Mouse (Mus musculus): Measurements from ENCODE around the gene Sowahb. TPM values are rescaled to one million over a fixed set of nuclear protein-coding genes. Genes with fewer than 3 reads are reported as not detected.
A peak's percentile ranks its signal among the peaks of the same experiment; 100 is the strongest.

The Sowahb gene
- polyA plus RNA-seq (2012; ENCODE audit: insufficient read depth, insufficient read length, missing spikeins) = not detected in 2 replicates

DNA sequence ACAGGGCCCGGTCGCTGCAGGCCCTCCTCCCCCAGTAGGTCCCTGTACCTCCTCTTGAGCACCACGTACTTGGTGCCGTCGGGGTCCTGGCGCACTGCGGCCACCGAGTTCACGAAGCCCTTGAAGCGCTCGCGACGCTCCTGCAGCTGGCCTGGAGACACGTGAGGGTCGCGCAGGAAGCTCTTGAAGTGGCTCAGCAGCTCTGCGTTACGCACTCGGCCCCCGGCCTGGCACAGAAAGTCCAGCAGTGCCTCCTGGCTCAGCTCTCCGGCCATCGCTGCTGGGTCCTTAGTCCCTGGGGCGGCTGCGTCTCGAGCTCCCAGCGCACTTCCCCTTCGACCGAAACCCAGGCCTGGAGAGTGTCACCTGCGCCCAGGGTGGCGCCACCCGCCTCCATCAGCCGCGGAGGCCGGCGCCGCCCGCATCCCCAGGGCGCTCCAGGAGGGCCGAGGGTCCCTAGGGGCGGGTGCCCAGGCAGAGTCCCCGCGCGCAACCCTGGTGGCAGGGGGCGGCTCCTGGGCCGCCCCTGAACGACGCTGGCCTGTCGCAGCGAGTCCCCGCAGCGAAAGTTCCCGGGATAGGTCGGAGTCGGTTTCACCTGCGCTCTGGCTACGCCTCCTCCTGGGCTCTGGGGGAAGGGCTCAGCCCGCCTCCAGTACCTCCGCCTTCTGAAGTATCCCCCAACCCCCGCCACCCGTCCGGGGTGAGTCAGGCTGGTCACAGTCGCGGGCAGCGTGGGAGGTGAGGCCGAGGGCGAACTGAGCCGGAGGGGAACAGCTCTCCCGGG lies at the start of gene Sowahb:
Sowahb (minus strand) TSS at position 439 of the 787 bp plus-strand sequence.
- Histone ChIP-seq H3K4me1 (ENCODE audit: control insufficient read depth, insufficient read depth, insufficient read length, low read length) (peaks cover 14% of the 10 kb centered on the region), H3K27ac (replicated peaks; ENCODE audit: low read depth, low read length) (no peak within 1 kb of the TSS), H3K4me3 (ENCODE audit: insufficient read depth, low read depth, low read length) (peak within 1 kb of the TSS; percentile 37)

DNA sequence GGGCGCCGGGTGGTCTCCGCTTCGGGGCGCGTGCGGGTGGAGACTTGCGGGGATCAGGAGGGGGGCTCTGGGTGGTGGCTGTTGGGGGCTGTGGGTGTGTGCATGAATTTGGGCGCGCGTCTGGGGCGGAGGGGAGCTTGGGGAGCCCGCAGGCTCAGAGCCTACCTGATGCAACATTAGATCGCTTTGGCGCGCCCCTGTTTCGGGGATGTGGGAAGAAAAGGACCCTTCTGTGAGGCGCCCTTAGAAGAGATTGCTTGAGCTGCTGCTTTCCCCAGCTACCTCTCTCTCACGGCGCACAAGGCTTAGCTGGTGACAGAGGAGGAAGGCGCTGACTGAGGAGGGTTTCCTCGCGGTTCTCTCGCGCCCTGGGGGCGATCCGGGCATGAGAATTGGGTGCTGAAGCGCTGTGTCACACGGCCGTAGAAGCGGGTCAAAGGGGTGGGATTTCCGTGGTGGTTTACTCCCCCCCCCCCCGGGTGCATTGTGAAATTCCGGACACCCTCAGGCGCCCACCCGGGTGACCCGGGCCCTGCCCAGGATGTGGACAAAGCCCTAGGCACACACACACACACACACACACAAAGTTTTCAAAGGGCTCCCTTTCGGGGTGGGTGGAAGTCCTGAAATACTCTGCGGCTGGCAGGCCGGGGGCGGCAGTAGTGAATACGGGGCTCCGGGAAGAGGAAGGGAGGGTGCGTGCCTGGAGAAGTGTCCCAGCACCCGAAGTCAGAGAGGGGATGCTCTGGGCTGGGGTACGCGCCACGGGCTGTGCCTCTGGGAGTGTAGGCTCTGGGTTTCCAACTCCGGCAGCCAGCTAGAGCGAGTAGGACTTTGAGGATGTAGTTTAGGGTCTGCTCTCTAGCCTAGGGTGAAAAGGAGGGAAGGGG lies 49.1 kb upstream of the Sowahb start:
- H3K27ac ChIP-seq (replicated peaks; ENCODE audit: low read depth, low read length) = peak overlapping the region; percentile 40
- peak overlapping the region; percentile 79 for H3K4me3 ChIP-seq (ENCODE audit: insufficient read depth, low read depth, low read length)
- H3K4me1 ChIP-seq (ENCODE audit: control insufficient read depth, insufficient read depth, insufficient read length, low read length) = peaks cover 22% of the 10 kb centered on the region

DNA sequence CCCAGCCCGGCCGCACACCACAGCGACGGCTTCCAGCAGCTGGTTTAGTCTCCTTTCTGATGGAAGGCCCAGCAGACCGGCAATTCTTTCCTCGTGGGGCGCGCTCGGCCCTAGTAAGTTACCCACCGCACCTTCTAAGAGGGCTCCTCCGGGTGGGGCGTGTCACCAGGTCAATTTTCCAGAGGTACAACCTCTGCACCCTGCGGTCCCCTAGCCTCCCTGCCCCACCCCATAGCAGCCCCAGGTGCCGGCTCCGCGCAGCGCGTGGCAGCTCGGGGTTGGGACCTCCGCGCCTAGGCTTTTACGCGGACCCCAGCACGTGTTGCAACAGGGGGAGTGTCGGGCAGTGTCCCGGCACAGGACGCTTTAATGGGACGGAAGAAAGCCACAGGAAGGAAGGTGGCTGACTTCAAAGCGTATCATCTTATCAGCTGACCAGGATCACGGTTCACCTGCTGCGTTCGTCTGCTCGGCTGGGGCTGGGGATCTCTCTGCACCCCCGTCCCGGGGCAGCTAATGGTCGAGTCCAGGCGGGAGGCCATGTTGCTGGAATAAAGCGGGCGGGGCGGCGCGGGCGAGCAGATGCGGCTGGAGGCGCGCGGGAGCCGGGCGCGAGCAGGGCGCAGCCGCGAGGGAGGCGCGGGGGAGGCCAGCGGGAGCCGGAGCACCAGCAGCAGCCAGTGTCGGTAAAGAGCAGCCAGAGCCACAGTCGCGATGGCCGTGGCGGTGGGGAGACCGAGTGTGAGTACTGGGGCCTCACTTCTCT lies 48.2 kb upstream of the Sowahb start, which contains the start of gene Sept11:
Sept11 (plus strand) TSS at position 581 of the 766 bp plus-strand sequence.
- Histone ChIP-seq H3K4me3 (ENCODE audit: insufficient read depth, low read depth, low read length) (peak within 1 kb of the TSS; percentile 79), H3K4me1 (ENCODE audit: control insufficient read depth, insufficient read depth, insufficient read length, low read length) (peaks cover 16% of the 10 kb centered on the region), H3K27ac (replicated peaks; ENCODE audit: low read depth, low read length) (peak within 1 kb of the TSS; percentile 87)

DNA sequence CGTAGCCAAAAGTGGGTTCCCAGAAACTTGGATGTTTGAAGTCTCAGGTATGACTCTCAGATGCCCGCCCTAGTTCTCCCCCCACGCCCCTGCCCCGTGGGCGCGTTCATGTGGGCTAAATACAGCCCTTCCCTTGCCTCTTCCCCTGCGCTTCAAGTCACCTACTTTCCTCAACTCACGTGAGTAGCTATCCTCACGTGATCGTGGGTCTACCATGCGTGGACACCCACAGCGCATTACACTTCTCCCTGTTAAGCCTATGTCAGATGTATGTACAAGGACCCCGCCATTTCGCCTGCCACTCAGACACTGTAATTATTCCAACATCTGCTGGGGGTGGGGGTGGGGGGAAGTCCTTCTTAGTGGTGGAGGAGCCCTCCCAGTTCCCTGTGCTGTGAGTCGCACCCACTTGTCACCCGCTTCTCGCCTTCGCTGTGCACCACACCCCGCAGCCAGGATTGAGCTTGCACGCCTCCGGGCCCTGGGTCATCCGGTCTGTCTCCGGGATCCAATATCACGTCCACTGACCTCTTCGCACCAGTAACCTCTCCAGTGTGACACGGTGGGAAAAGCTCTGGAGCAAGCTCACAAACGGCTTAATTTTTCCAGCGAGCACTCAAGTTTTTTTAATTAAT lies 47.4 kb upstream of the Sowahb start:
- Histone ChIP-seq H3K27ac (replicated peaks; ENCODE audit: low read depth, low read length) (no peak overlapping the region), H3K4me1 (ENCODE audit: control insufficient read depth, insufficient read depth, insufficient read length, low read length) (peaks cover 11% of the 10 kb centered on the region), H3K4me3 (ENCODE audit: insufficient read depth, low read depth, low read length) (peak overlapping the region; percentile 79)

DNA sequence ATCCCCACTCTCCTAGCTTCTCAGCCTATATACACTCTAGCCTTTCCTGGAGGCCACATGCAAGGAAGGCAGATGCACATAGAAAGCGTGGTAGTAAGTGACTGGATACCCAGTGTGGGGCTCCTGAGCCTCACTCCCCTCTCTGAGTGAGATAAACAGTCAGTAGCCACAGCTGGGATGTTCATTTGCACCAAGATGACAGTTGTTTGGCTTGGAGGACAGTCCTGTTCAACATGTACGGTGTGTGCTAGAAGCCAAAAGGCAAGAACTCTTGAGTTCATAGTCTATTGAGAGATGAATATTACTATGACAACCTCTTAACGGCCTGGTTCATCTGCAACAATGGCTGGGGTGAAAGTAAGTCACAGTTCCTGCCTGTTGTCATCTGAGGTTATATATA lies 46.4 kb upstream of the Sowahb start:
- Histone ChIP-seq H3K27ac (replicated peaks; ENCODE audit: low read depth, low read length) (no peak overlapping the region), H3K4me1 (ENCODE audit: control insufficient read depth, insufficient read depth, insufficient read length, low read length) (peaks cover 11% of the 10 kb centered on the region), H3K4me3 (ENCODE audit: insufficient read depth, low read depth, low read length) (0 out of 2 replicates have a peak overlapping the region, but pooled peaks have one; percentile 3)

DNA sequence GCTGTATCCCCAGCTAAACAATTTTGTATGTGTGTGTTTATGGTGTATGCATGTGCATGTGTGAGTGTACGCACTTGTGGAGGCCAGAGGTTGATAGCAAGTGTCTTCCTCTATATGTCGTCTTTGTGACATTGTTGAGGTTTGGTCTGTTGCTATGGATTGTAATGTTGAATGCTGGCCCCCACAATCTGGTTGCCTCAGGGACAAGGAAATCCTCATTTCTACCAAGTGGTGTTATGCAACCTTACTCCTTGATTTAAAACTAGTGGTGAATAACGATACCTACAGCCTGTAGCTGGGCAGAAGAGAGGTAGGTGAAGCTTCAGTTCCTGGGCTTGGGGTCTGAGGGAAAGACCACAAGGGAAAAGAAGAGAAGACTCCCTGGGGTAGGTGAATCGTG lies 41.1 kb upstream of the Sowahb start:
- Histone ChIP-seq H3K27ac (replicated peaks; ENCODE audit: low read depth, low read length) (no peak overlapping the region), H3K4me1 (ENCODE audit: control insufficient read depth, insufficient read depth, insufficient read length, low read length) (0 out of 2 replicates have a peak, but pooled peaks cover under 1% of the 10 kb centered on the region), H3K4me3 (ENCODE audit: insufficient read depth, low read depth, low read length) (no peak overlapping the region)

DNA sequence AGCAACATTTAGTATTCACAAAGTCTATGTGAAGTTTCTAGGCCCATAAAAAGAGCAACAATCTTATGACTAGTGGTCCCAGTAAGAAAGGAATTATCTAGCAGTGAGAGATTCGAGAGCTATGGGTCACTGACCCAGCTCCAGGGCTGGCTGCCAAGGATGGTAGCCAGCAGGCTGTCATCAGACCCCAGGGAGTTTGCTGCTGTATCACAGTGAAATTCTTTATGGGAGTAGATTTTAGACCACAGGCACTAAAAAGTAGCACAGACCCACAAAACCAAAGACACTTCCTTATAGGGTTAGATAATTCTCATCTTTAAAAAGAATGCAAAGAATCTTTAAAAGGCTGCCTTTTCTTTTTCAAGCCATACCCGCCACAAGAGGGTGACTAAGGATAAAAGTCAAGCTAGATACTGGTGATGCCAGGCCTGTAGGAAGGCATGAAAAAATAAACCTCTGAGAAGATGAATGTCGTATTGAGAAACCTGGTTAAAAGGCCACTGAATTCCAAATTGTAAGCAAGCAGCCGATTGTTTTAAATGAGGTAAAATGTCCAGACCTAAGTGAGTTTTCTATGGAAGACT lies 40.3 kb upstream of the Sowahb start:
- H3K27ac ChIP-seq (replicated peaks; ENCODE audit: low read depth, low read length) = no peak overlapping the region
- H3K4me3 ChIP-seq (ENCODE audit: insufficient read depth, low read depth, low read length) = no peak overlapping the region

DNA sequence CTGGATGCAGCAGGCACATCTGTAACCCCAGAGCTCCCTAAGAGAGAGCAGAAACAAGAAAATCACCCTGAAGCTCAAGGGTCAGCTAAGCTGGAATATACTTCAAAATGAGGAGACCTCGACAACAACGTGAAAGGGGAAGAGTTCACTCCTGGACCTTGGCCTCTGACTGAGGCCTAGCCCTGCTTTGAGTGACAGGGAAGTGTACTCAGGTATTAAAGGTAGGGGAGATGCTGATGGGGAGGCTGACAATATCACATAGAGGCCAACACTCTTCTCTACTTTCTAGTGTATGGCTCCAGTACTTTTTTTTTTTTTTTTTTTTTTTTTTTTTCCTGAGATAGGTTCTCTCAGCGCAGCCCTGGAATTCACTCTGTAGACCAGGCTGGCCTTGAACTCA lies 34.8 kb upstream of the Sowahb start:
- H3K4me3 ChIP-seq (ENCODE audit: insufficient read depth, low read depth, low read length) = no peak overlapping the region
- no peak overlapping the region for H3K27ac ChIP-seq (replicated peaks; ENCODE audit: low read depth, low read length)
- H3K4me1 ChIP-seq (ENCODE audit: control insufficient read depth, insufficient read depth, insufficient read length, low read length) = no peaks in the 10 kb centered on the region

More for the DNA sequence above, 40.3 kb upstream of the Sowahb start:
- H3K4me1 ChIP-seq (ENCODE audit: control insufficient read depth, insufficient read depth, insufficient read length, low read length) = no peaks in the 10 kb centered on the region

DNA sequence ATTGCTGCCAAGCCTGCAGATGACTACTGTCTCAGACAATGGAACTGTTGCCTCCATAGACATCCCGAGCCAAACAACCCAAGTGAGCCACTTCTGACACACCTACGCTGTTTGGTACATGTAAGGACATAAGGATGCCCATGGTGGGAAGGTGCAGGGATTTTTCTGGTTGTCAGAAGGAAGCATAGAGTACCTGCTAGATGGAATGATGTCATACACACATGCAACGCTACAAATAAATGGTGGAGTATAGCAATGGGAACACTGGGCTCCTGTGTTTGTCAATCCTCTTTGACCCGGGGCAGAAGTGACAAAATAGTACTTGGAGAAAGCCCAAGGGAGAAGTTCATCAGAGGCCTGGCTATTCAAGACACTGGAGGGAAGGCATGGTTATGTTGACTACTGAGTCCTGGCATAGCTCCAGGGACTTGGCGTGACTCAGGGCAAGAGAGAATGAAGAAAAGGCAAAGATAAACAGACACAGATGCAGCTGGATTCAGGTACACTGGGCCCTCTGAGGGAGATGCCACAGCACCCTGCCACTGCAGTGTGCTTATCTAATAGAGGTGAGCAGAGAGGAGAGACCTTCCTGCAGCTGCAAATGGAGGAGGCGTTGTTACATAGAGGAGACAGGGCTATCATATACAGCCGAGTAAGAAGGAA lies 33.0 kb upstream of the Sowahb start:
- no peak overlapping the region for H3K27ac ChIP-seq (replicated peaks; ENCODE audit: low read depth, low read length)
- no peaks in the 10 kb centered on the region for H3K4me1 ChIP-seq (ENCODE audit: control insufficient read depth, insufficient read depth, insufficient read length, low read length)
- H3K4me3 ChIP-seq (ENCODE audit: insufficient read depth, low read depth, low read length) = no peak overlapping the region

DNA sequence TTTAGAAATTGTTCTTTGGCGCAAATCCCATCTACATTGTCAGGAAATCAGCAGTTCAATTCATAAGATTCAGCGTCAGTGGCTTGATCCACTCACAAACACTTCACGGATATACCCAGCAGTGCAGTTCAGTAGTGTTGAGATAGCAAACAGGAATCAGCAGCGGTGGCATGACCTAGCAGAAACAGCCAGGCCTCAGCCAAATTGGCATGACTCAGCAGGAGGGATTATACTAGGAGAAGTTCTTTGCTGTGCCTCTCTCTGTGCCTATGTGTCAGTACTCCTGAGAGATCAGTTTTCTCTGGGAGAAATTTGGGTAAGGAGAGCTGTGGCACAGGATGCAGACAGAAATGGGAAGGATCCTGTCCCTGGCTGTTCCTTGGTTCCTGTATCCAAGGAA lies 16.0 kb upstream of the Sowahb start:
- Histone ChIP-seq H3K4me1 (ENCODE audit: control insufficient read depth, insufficient read depth, insufficient read length, low read length) (no peaks in the 10 kb centered on the region), H3K27ac (replicated peaks; ENCODE audit: low read depth, low read length) (no peak overlapping the region), H3K4me3 (ENCODE audit: insufficient read depth, low read depth, low read length) (no peak overlapping the region)

DNA sequence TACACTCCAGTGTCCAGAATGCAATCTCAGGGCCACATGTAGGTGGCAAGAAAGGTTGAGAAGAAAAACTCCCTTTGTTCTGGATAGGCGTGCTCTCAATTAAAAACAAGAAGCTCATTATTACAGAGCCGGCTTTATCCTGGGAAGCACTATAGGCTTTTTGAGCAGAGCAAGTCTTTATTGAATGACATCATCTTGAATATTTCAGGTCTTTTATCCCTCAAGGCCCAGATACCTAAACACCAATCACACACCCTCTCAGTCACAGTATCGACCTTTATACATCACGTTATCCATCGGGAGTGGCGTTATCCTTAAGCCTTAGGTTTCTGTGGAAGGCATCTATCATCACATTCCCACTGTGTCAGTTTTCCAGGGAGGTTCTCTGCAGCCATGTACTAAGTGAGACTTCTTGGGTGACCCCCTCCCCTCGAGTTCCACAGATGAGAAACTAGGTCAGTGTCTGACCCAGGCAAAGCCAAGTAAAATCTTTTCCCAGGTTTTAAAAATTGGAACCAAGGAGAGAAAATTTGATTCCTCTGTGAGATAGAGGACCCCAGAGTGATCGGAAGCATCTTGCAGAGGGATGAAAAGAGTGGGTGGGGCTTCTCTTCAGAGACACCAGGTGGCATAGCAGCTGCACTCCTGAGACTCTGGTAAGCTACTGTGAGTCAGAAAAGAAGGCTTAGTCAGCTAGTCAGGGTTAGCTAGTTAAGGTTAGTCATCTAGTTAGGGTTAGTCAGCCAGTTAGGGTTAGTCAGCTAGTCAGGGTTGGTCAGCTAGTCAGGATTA lies 9.0 kb upstream of the Sowahb start:
- H3K27ac ChIP-seq (replicated peaks; ENCODE audit: low read depth, low read length) = no peak overlapping the region
- H3K4me1 ChIP-seq (ENCODE audit: control insufficient read depth, insufficient read depth, insufficient read length, low read length) = no peaks in the 10 kb centered on the region
- H3K4me3 ChIP-seq (ENCODE audit: insufficient read depth, low read depth, low read length) = no peak overlapping the region

DNA sequence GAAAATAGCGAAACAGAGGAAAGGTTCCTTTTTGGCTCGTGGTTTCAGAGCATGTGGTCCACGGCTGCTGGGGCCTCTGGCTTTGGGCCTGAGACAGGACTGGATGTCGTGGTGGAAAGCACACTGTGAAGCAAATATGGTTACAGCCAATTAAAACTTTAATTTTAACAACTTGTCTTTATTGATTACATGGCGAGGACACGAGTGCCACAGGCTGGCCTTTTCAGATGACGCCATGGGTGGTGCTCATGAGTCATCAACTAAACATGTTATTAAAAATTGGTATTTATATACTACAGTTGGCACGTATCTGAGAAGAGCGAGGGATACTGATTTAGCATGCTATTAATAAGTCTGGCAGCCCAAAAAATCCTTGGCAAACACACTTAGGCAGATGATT lies 7.1 kb upstream of the Sowahb start:
- no peak overlapping the region for H3K4me3 ChIP-seq (ENCODE audit: insufficient read depth, low read depth, low read length)
- H3K27ac ChIP-seq (replicated peaks; ENCODE audit: low read depth, low read length) = no peak overlapping the region
- no peaks in the 10 kb centered on the region for H3K4me1 ChIP-seq (ENCODE audit: control insufficient read depth, insufficient read depth, insufficient read length, low read length)

DNA sequence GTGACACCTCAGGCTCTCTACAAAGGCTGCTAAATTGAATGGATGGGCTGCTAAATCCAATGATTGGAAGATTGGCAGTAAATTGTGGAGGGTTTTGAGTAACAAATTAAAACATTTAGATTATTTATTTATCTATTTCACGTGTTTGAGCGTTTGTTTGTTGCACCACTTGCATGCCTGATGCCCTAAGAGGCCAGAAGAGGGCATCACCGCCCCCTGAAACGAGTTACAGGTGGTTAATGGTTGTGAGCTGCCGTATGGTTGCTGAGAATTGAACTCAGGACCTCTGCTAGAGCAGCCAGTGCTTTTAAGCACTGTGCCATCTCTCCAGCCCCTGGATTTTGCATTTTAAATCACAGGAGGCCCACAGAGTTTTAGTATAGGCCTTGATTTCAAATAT lies 6.2 kb upstream of the Sowahb start:
- Histone ChIP-seq H3K4me3 (ENCODE audit: insufficient read depth, low read depth, low read length) (no peak overlapping the region), H3K4me1 (ENCODE audit: control insufficient read depth, insufficient read depth, insufficient read length, low read length) (no peaks in the 10 kb centered on the region), H3K27ac (replicated peaks; ENCODE audit: low read depth, low read length) (no peak overlapping the region)

Data from brown adipose tissue, adult 24 weeks (tissue).